Mouse (Mus musculus): ENCODE measurements at regions not wholly inside any gene's neighbourhood (a gene's known extent, or its start where the extent isn't known, plus 50 kb on each side); places are given as distances from the start of the nearest gene placed in this dataset.

DNA sequence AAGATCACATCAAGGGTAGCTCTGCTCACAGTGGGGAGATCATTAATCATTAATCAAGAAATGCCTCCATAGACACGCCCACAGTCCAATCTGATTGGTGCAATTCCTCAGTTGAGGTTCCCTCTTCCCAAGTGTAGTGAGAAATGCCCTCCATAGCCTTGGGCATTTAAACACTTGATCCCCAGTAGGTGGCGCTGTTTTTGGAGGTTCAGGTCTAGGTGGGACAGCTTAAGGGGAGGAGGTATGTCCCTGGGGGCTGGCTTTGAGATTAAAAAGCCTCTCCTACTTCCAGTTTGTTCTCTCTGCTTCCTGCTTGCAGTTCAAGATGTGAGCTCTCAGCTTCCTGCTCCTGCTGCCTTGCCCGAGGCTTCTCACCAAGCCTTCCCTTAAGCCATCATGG is 200.5 kb upstream of the Map3k1 start:
- TF ChIP-seq POLR2A (IDR thresholded peaks at IDR 0.05; ENCODE audit: insufficient read depth, low read depth, low read length) (no peak), CTCF (IDR thresholded peaks at IDR 0.05; ENCODE audit: insufficient read depth, low read depth, low read length) (no peak)

Data from olfactory bulb, adult 2 months (tissue).